Mouse (Mus musculus): ENCODE measurements around the gene Erich2.

DNA sequence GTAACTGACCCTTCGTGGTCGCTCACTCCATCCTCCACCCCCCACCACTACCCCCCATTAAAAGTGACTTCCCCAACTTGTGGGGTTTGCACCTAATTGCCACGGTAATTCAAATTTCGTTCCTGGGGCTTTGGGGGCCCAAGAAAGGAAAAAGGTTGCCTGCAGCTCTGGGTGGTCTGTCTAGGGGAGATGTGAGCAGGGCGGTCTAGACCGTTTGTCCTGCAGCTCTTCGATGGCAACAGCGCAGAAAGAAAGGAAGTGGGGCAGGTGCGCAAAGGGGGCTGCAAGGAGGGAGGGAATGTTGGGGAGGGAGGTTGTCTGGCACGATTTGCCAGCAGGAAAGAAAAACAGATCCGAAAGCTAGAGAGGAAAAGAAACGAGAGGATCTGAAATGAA is 59.1 kb downstream of the Erich2 start:
- no peak for TF ChIP-seq POLR2A (IDR thresholded peaks at IDR 0.05; ENCODE audit: borderline replicate concordance, extremely low read depth, low read depth, low read length)
- no peak for TF ChIP-seq CTCF (IDR thresholded peaks at IDR 0.05; ENCODE audit: insufficient read depth, low read length)

All from lung, adult 2 months (tissue).